Mouse (Mus musculus) liver, adult (tissue): Measurements from ENCODE around the gene Gm20837.
"Not testable (repeated sequence)": the region's sequence is repeated elsewhere in the genome, so short reads cannot be mapped to it uniquely, and the experiment has no call there.

Experiments used
- GATA4 ChIP-seq: IDR thresholded peaks from 2 replicates; pipeline ENCODE4 v1.6.1; 2014; ENCODE audit warnings: mild to moderate bottlenecking, low read length; ENCODE audit not compliant: insufficient replicate concordance

Gene Gm20837

DNA sequence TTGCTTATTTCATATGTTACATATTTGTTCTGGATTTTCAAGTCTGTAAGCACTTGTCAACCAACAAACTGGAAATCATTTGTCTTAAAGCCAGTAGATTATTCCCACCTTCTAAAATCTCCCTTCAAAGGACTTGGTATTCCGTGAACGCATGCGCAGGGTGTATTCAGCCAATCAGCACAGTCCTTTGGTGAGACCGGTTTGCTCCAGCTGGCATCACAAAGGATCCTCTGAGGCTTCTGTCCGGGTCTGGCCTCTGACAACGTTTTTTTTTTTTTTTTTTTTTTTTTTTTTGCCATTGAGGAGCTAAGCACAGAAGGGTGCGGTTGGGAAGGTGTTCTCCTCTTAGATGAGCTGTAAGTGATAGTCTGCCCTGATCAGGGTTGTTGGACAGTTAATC, at the start of gene Gm20837:
Gm20837 (plus strand) TSS at position 301 of the 400 bp plus-strand sequence.
- not testable (repeated sequence) for TF ChIP-seq GATA4
